Mouse (Mus musculus) liver, adult 2 months (tissue): ENCODE measurements around the gene Gid8. TPM values are rescaled to one million over a fixed set of nuclear protein-coding genes. Genes with fewer than 3 reads are reported as not detected.

ENCODE experiments used
- DNase-seq: peaks from one replicate; pipeline ENCODE4 v3.0.0-alpha.2; 2011; ENCODE audit warnings: low read depth, low spot score; ENCODE audit errors: extremely low read depth
- H3K27ac ChIP-seq: fragments of 200-500 bp; replicated peaks from 2 replicates; pipeline ENCODE4 v1.5.1; 2012; ENCODE audit warnings: low read depth, mild to moderate bottlenecking, control low read depth, inconsistent platforms, low read length; ENCODE audit not compliant: insufficient read depth
- H3K27me3 ChIP-seq: fragments of 200-500 bp; 2 replicates; pipeline ENCODE4 v1.6.1; 2012; ENCODE audit warnings: mild to moderate bottlenecking, moderate library complexity, low read length, inconsistent platforms; ENCODE audit not compliant: control insufficient read depth, insufficient read depth
- H3K36me3 ChIP-seq: fragments of 200-500 bp; 2 replicates; pipeline ENCODE4 v1.6.1; 2012; ENCODE audit warnings: low read length, inconsistent platforms; ENCODE audit not compliant: control insufficient read depth, insufficient read depth
- H3K4me1 ChIP-seq: fragments of 200-500 bp; 2 replicates; pipeline ENCODE4 v1.6.1; 2011; ENCODE audit warnings: low read length; ENCODE audit not compliant: control insufficient read depth, insufficient read depth
- H3K4me3 ChIP-seq: fragments of 200-500 bp; 2 replicates; pipeline ENCODE4 v1.5.1; 2011; ENCODE audit warnings: low read depth, mild to moderate bottlenecking, control low read depth, low read length, moderate library complexity; ENCODE audit not compliant: insufficient read depth
- H3K79me2 ChIP-seq: fragments of 200-500 bp; 2 replicates; pipeline ENCODE4 v1.6.1; 2012; ENCODE audit warnings: inconsistent platforms, mild to moderate bottlenecking, low read length, moderate library complexity; ENCODE audit not compliant: control insufficient read depth, insufficient read depth
- H3K9ac ChIP-seq: fragments of 200-500 bp; 2 replicates; pipeline ENCODE4 v1.6.1; 2012; ENCODE audit warnings: low read depth, mild to moderate bottlenecking, control low read depth, inconsistent platforms, low read length
- CTCF ChIP-seq: fragments of 200-500 bp; IDR thresholded peaks from 2 replicates; pipeline ENCODE4 v1.5.1; 2011; ENCODE audit warnings: low read depth, low read length, control low read depth
- POLR2A ChIP-seq: fragments of 200-500 bp; IDR thresholded peaks from 2 replicates; pipeline ENCODE4 v1.6.1; 2011; ENCODE audit warnings: low read length, control low read depth; ENCODE audit not compliant: insufficient read depth; ENCODE audit errors: extremely low read depth
- WGBS: fragments of 180-500 bp; shearing (Covaris S2); methylation state at CpG from one replicate; pipeline ENCODE4 v1.1.7; 2018; 5-methylcytosine and 5-hydroxymethylcytosine counted together
- polyA plus RNA-seq: library from polyadenylated mRNA; depleted of rRNA; stranded (reverse); fragments of >200 nt; gene quantifications from 2 replicates; pipeline ENCODE4 v1.2.3, GENCODE M21; 2012; rRNA removed
- total RNA-seq: library from RNA; depleted of rRNA; stranded (reverse); fragments of >200 nt; gene quantifications from 2 replicates; pipeline ENCODE4 v1.2.3, GENCODE M21; 2014; rRNA removed

Gene Gid8
- total RNA-seq (52.4 and 54.7 TPM in 2 replicates), polyA plus RNA-seq (23.6 and 24.3 TPM in 2 replicates)

DNA sequence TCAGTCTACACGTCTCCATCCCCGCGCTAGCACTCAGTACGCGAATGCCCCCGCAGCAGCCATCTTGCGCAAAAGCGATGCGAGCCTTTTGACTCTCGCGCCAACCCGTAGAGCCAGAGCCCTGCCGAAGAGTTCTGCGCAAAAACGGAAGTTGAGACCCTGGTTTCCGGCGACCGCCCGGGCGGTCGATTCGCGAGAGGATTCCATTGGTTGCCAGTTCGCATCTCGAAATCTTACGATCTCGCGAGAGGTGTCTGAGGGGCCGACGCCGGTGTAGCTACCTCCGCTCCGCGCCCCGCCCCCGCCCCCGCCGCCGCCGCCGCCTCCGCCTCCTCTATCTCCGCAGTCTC lies at the start of gene Gid8, which contains the start of gene Dido1:
TSS of gene Gid8 (plus strand) at position 195 of the 350 bp plus-strand sequence.
TSS of gene Dido1 (minus strand) at position 77 of the 350 bp plus-strand sequence.
- WGBS = under 1% methylated on average over 43 of the region's 43 CpGs
- peaks cover 14% of the 10 kb centered on the region for H3K4me1 ChIP-seq
- peaks cover 8% of the 10 kb centered on the region for H3K36me3 ChIP-seq
- H3K27me3 ChIP-seq = no peaks in the 10 kb centered on the region
- H3K27ac ChIP-seq = peak within 1 kb of the TSS; percentile 93
- DNase-seq = peak; percentile 92
- peak within 1 kb of the TSS; percentile 97 for H3K4me3 ChIP-seq
- TF ChIP-seq POLR2A = 0 out of 2 replicates have a peak, but pooled peaks have one; percentile 54
- TF ChIP-seq CTCF = no peak
- H3K9ac ChIP-seq = peak within 1 kb of the TSS; percentile 99
- peaks cover 30% of the 10 kb centered on the region; the same call in 1 of the 2 replicates for H3K79me2 ChIP-seq

DNA sequence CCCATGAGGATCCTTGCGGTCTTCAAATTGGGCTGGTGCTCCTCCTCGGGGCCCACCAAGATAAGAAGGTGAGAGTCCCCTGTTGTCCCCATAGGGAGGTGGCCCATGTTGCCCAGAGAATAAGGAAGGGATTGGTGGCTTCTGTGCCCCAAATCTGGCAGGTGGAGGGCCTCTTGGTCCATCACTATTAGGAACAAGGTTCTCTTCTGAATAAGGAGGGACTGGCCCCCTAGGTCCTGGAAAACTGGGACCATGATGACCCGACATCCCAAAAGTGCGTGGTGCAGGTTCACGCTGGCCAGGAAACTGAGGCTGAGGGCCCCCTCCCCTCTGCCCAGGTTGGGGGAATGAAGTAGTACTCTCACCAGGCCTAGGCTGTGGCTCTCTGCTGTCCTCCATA lies 49.4 kb upstream of the Gid8 start:
- H3K4me1 ChIP-seq = peaks cover 2% of the 10 kb centered on the region
- TF ChIP-seq CTCF = no peak
- TF ChIP-seq POLR2A = no peak
- H3K9ac ChIP-seq = no peak overlapping the region
- H3K79me2 ChIP-seq = no peaks in the 10 kb centered on the region
- H3K27ac ChIP-seq = no peak overlapping the region
- no peaks in the 10 kb centered on the region for H3K27me3 ChIP-seq
- DNase-seq = no peak
- peaks cover 18% of the 10 kb centered on the region; the same call in 1 of the 2 replicates for H3K36me3 ChIP-seq
- no peak overlapping the region for H3K4me3 ChIP-seq
- 97% methylated on average over 5 of the region's 5 CpGs for WGBS

DNA sequence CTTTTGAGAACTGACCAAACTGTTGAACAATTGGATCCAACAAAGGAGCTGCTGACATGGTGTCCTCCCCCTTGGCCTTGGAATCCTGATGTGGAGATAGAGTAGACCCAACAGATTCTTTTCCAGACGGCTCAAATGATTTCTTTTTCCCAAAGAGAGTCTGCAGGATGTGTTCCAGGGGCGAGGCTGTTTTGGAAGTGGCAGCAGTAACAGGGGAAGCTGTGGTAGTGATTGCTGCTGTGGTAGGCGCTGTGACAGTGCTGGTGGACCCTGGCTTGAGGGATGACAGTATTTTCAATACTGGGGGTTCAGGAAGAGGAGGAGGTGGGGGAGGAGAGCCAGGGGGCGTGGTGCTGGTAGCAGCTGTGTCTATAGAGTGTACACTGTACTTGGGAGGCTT lies 47.9 kb upstream of the Gid8 start:
- Histone ChIP-seq H3K9ac (no peak overlapping the region), H3K27me3 (no peaks in the 10 kb centered on the region), H3K4me1 (peaks cover 8% of the 10 kb centered on the region), H3K79me2 (no peaks in the 10 kb centered on the region), H3K36me3 (peaks cover 24% of the 10 kb centered on the region), H3K4me3 (no peak overlapping the region), H3K27ac (no peak overlapping the region)
- DNase-seq = no peak
- WGBS = 84% methylated on average over 4 of the region's 4 CpGs
- TF ChIP-seq POLR2A (no peak), CTCF (no peak)

DNA sequence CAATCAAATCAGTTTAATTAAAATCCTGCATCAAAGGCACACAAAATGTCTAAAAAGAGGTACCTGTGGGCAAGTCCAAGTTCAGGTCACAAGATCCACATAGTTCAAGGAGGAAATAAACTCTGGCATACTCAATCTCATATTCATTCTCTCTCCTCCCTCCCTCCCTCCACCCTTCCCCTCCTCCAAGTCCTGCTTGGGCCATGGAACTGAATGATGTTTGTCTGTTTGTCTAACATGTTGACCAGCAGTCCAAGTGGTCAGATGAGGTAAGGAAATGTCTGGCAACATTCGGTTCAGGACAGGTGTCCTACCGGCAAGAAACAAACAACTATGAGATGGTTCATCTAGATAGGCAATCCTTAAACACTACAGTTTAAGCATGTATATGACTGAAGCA lies 33.2 kb upstream of the Gid8 start:
- TF ChIP-seq CTCF (no peak), POLR2A (no peak)

DNA sequence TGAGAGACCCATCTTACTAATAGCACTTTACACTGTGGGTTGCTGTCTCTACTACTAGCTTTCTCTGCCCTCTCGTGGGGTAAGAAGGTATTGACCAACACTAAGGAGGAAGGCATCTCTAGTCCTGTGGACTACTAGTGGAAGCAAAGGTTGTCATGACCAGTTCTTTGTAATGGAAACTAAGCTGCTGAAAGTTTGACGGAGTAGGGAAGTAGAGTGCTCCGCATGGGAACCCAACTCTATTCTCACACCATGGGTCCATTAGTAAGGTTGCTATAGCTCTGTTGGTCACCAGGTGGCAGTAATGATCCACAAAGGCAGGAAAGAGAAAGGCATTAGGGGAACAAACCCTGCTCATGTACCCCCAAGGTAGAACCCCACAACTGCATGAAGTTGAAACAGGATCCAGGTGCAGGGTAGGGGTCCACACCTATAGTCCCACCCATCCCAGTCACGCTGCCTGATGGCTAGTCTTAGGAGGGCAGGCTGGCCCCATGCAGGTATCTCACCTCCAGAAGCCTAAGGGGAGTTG lies 31.2 kb upstream of the Gid8 start:
- WGBS = 8% methylated on average over 4 of the region's 4 CpGs
- peak; percentile 54 for DNase-seq
- H3K4me3 ChIP-seq = no peak overlapping the region
- H3K9ac ChIP-seq = no peak overlapping the region
- peaks cover 9% of the 10 kb centered on the region for H3K4me1 ChIP-seq
- no peak overlapping the region for H3K27ac ChIP-seq
- H3K36me3 ChIP-seq = peaks cover 37% of the 10 kb centered on the region
- H3K27me3 ChIP-seq = no peaks in the 10 kb centered on the region
- TF ChIP-seq CTCF (peak; percentile 42), POLR2A (no peak)
- no peaks in the 10 kb centered on the region for H3K79me2 ChIP-seq

More for the DNA sequence above, 33.2 kb upstream of the Gid8 start:
- Histone ChIP-seq H3K4me3 (no peak overlapping the region), H3K79me2 (no peaks in the 10 kb centered on the region), H3K27ac (no peak overlapping the region), H3K4me1 (peaks cover 9% of the 10 kb centered on the region), H3K36me3 (peaks cover 38% of the 10 kb centered on the region), H3K9ac (no peak overlapping the region), H3K27me3 (no peaks in the 10 kb centered on the region)
- WGBS = 23% methylated on average over 2 of the region's 2 CpGs
- DNase-seq = peak; percentile 80

DNA sequence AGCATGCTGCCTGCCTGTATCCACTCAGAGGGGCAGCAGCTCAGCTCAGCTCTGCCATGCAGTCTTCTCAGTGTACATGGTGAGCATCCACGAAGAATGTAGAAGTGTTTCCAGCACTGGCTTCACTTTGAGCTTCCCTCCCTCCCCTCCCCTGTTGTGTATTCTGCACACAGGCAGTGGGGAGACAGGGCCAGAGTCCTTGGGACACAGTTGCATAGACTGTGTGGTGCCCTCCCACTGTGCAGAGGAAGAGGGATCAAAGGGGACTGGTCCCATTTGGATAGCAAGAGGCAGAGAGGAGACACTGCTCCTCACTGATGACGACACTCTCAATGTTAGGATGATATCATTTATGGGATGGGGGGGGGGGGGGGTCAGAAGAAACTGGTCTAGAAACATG lies 28.7 kb upstream of the Gid8 start:
- WGBS = 31% methylated on average over 2 of the region's 2 CpGs
- Histone ChIP-seq H3K4me3 (no peak overlapping the region), H3K27me3 (no peaks in the 10 kb centered on the region), H3K4me1 (peaks cover 9% of the 10 kb centered on the region), H3K79me2 (no peaks in the 10 kb centered on the region), H3K9ac (no peak overlapping the region), H3K36me3 (peaks cover 48% of the 10 kb centered on the region), H3K27ac (no peak overlapping the region)
- TF ChIP-seq CTCF (no peak), POLR2A (no peak)
- DNase-seq = no peak
